Mouse (Mus musculus) MEL (cell line): ENCODE results near the gene Tpt1.

Experiments used
- CHD1 ChIP-seq: IDR thresholded peaks from 2 replicates; pipeline ENCODE4 v1.6.1; 2012; ENCODE audit warnings: low read depth, mild to moderate bottlenecking, inconsistent platforms, low read length, improper control_type of control experiment
- CTCF ChIP-seq, 3 experiments: IDR thresholded peaks in 2 of 3; conservative IDR thresholded peaks in 1 of 3; 2 replicates each; pipeline ENCODE4 v1.5.1; 2011 to 2012; ENCODE audit warnings: low read length in 3 of 3, low read depth in 2 of 3, mild to moderate bottlenecking in 2 of 3, improper control_type of control experiment in 1 of 3, inconsistent platforms in 1 of 3, mixed read lengths in 1 of 3, moderate library complexity in 1 of 3; ENCODE audit not compliant: control insufficient read depth in 1 of 3, insufficient read depth in 1 of 3, poor library complexity in 1 of 3, severe bottlenecking in 1 of 3
- HCFC1 ChIP-seq: IDR thresholded peaks from 2 replicates; pipeline ENCODE4 v1.6.1; 2012; ENCODE audit warnings: low read depth, mild to moderate bottlenecking, inconsistent platforms, low read length, improper control_type of control experiment, moderate library complexity
- POLR2A ChIP-seq, 2 experiments: IDR thresholded peaks; 2 replicates each; pipeline ENCODE4 v1.6.1; 2011 to 2012; ENCODE audit warnings: low read length in 2 of 2, mild to moderate bottlenecking in 2 of 2, control low read depth in 1 of 2, improper control_type of control experiment in 1 of 2, low read depth in 1 of 2, moderate library complexity in 1 of 2; ENCODE audit not compliant: control insufficient read depth in 1 of 2, insufficient read depth in 1 of 2, poor library complexity in 1 of 2
- POLR2AphosphoS2 ChIP-seq: IDR thresholded peaks from 2 replicates; pipeline ENCODE4 v1.6.1; 2011; ENCODE audit warnings: low read length, improper control_type of control experiment
- RAD21 ChIP-seq: IDR thresholded peaks from 2 replicates; pipeline ENCODE4 v1.6.1; 2011; ENCODE audit warnings: mild to moderate bottlenecking, low read depth, low read length, improper control_type of control experiment
- SIN3A ChIP-seq: IDR thresholded peaks from 2 replicates; pipeline ENCODE4 v1.6.1; 2012; ENCODE audit warnings: low read length, improper control_type of control experiment, inconsistent platforms
- SMC3 ChIP-seq: IDR thresholded peaks from 2 replicates; pipeline ENCODE4 v1.6.1; 2011; ENCODE audit warnings: low read depth, low read length, improper control_type of control experiment
- TBP ChIP-seq: IDR thresholded peaks from 2 replicates; pipeline ENCODE4 v1.8.0; 2011; ENCODE audit warnings: low read depth, low read length, improper control_type of control experiment
- USF1 ChIP-seq: IDR thresholded peaks from 2 replicates; pipeline ENCODE4 v1.6.1; 2014; ENCODE audit warnings: low read depth, mild to moderate bottlenecking, inconsistent platforms, low read length, improper control_type of control experiment, moderate library complexity
- ZC3H11A ChIP-seq: IDR thresholded peaks from 2 replicates; pipeline ENCODE4 v1.6.1; 2012; ENCODE audit warnings: low read depth, mild to moderate bottlenecking, inconsistent platforms, low read length, improper control_type of control experiment
- ZKSCAN1 ChIP-seq: IDR thresholded peaks from 2 replicates; pipeline ENCODE4 v1.6.1; 2012; ENCODE audit warnings: low read depth, mild to moderate bottlenecking, inconsistent platforms, low read length, improper control_type of control experiment, moderate library complexity
- ZMIZ1 ChIP-seq: IDR thresholded peaks from 2 replicates; pipeline ENCODE4 v1.6.1; 2012; ENCODE audit warnings: low read depth, mild to moderate bottlenecking, inconsistent platforms, low read length, improper control_type of control experiment, moderate library complexity

- TF ChIP-seq CTCF (IDR thresholded peaks at IDR 0.05 in 2 of 3, conservative IDR thresholded peaks at IDR 0.05 in 1 of 3; ENCODE audit: control insufficient read depth in 1 of 3, insufficient read depth in 1 of 3, low read depth in 2 of 3, low read length in 3 of 3, poor library complexity in 1 of 3, severe bottlenecking in 1 of 3) (no peak), ZC3H11A (no peak), CHD1 (no peak), POLR2AphosphoS2 (peak; percentile 83; the same call in 1 of the 2 replicates), USF1 (peak; percentile 96), POLR2A (IDR thresholded peaks at IDR 0.05; ENCODE audit: control insufficient read depth in 1 of 2, insufficient read depth in 1 of 2, low read depth in 1 of 2, low read length in 2 of 2, poor library complexity in 1 of 2) (peak; percentile 66 to 90), ZMIZ1 (peak; percentile 32; the same call in 1 of the 2 replicates), SMC3 (no peak), SIN3A (peak; percentile 53; the same call in 1 of the 2 replicates), TBP (peak; percentile 88), HCFC1 (peak; percentile 75), RAD21 (no peak), ZKSCAN1 (no peak)
These were observed 10.6 kb upstream of the Tpt1 start for GRCm38 (mm10) chr14:75834251-75834738.
